Mouse (Mus musculus) neural tube, embryonic 10.5 days (tissue): ENCODE measurements at regions not wholly inside any gene's neighbourhood (a gene's known extent, or its start where the extent isn't known, plus 50 kb on each side); places are given as distances from the start of the nearest gene placed in this dataset.

Source experiments
- DNase-seq: peaks from one replicate; pipeline ENCODE4 v3.0.0-alpha.2; 2017; ENCODE audit warnings: low spot score; ENCODE audit errors: extremely low spot score

DNA sequence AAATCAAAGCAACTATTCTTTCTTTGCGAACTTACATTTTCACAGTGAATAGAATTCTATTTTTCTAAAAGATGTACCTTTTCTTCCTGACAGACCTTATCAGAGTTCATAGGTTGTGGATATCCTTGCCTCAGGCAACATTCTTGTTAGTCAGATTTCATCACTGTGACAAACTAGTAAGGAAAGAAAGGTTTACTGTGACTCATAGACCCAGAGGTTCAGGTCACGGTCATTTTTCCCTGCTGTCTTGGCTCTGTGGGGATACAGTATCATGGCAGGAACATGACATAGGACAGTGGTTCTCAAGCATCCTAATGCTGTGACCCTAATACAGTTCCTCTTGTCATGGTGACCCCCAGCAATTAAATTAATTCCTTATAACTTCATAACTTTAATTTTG lies 78.4 kb upstream of the Akt3 start:
- no peak for DNase-seq

DNA sequence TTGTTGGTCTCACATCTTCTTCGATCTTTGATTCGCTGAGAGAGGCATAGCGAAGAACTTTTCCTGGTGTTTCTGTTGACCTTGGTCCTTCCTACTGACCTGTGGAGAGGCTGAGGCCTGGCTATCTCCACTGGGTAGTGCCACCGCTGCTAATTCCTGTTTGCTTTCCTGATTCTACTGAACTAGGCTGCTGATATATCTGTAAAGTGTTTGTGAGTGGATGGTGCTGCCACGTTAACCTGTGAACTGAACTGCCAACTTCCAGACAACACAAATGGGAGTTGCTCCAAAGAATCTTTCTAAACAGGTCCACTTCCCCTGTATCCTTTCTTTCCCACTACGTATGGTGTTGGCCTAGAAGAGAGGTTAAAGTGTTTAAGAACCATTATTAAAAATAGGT lies 78.0 kb upstream of the Akt3 start:
- DNase-seq, result no peak

DNA sequence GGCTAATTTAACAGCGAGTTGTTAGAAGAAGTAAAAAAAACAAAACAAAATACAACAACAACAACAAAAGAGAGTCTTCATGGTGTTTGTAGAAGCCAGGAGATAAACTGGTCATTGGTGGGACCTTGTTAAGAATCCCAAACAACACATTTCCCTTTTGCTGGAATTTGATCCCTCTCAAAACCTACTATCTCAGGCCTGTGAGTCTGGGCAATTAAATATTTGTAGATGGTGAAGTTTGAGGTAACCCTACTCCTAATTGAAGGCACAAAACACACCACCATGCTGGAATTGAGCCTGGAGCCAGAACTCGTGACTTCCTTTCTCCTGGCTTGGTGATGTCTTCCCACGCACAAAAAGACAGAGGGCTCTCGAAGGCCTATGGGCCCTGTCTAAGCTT lies 65.4 kb upstream of the Akt3 start:
- no peak for DNase-seq

DNA sequence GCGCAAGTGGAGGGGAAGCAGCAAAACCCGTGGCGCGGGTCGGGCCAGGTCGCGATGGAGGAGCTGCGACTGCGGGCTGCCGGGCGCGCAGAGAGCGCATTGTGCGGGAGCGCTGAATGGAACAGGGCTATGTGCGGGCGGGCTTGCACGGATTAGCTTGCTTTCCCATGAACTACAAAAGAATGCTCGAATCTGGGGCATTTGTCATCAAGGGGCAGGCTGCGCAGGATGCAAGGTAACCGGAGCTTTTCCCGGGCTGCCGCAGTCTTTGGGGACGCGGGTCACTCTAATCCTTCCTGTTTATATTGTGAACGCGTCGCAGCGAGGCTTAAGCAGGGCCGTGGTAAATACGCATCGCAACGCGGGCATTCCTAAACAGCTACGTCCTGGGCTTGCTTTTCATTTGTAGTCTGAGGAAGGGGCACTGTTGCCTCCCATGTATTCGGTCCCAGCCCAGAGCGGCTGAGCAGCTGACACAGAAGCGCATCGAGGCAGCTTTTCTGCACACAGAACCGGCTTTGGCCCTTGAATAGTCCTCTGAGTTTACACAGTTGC lies 64.8 kb upstream of the Akt3 start:
- peak; percentile 61 for DNase-seq

DNA sequence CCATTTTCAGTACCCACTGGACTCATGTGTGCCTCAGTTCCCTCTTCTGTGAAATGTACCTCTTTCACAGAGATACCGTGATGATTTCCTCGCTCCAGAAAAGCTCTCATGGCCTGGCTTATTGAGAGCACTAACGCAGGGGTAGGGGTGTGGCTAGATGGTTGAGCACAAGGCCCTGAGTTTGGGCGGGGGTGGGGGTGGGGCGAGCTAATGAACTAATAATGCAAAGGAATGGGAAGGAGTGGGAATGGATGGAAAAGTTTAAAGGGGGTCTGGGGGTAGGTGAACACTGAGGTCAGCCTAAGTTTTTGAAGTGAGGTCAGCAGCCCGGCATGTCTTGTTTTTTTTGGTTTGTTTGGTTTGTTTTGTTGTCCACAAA lies 64.3 kb upstream of the Akt3 start:
- DNase-seq, result peak; percentile 19

DNA sequence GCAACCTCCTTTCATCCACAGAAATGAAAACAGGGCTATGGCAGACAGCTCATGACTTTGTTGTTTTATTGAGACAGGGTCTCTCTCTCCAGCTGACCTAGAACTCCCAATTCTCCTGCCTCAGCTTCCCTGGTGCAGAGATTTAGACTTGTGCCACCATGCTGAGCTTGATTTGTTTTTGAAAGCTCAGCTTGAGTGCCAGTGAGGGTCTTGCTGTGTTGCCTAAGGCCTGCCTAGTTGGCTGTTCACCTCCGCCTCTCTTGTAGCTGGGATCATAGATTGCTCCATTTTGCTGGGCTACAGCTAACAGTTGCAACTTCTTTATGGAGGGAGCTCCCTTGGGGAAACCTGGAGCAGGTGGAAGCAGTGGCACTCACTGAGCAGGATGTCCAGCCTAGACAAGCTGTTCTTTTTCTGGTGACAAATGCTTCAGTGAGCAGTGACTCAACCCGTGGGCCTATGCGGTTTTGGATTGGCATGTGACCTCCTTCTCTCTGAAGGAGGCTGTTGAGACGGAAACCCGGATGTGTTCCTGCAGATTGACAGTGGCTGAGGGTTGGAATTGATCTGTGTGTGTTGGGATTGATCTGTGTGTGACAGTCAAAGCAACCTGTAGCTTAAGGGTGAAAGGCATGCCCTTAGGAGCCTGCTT lies 63.8 kb upstream of the Akt3 start:
- DNase-seq, result peak; percentile 21

DNA sequence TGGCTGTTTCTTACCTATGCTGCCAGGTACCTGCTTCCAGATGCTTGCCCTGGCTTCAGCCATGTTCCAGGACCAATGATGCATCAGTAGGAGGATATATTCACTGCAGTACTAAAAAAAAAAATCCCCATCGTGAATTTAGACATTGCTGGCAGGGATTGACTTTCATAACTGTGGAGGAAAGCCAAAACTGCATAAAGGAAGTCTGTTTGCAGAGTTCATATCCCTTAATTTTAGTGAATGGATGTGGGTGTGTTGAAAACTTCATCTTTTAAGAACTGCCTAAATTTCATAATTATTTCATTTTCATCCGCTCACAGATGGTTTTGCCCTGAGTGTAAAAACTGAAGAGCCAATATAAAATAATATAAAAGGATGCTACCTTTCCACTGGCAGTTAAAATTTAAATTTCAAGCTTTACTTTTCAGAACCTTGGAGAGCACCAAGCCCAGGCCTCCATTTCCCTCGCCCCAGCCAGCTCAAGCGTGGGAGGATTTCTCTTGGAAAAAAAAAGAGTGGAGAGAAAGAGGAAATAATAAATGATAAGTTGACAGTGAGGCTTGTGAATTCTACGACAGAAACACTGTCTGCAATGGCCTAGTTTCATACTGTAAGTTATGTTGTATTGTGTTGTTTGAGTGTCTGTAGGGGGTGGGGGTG lies 50.3 kb upstream of the Akt3 start:
- DNase-seq, result no peak
